Mouse (Mus musculus): ENCODE data around the gene Rora. TPM values are rescaled to one million over a fixed set of nuclear protein-coding genes. Genes with fewer than 3 reads are reported as not detected.
A peak's percentile ranks its signal among the peaks of the same experiment; 100 is the strongest.

The Rora gene
- polyA plus RNA-seq (2015; fragmentation: Nextera tagmentation; extraction: Ambion mirVana), result 2.7 and 2.9 TPM in 2 replicates

DNA sequence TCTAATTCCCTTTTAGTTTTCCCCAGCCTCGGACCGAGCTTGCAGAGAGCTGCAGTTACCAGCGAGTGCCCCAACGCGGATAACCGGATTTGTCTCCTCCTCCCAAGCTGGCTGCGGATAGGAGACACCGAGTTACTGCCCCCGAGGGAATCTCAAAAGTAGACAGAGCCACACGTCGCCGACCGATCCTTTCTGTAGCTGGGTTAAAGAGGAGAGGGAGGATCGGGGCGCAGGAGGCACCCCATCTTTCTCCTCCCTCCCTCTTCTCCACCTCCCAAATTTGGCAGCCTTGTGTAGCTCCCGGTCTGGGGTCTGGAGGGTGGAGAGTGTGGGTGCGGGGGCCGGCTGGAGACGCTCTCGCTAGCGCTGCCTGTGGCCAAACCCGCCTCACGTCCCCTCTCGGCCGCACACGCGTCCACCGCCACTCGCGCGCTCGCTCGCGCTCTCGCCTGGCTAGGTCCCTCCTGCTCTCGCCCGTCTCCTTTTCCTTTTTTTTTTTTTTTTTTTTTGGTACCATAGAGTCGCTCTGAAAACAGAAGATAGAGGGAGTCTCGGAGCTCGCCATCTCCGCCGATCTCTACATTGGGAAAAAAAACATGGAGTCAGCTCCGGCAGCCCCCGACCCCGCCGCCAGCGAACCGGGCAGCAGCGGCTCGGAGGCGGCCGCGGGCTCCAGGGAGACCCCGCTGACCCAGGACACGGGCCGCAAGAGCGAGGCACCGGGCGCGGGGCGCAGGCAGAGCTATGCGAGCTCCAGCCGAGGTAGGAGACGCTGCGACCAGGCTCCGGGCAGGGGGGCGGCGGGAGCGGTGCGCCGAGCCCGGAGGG lies at the start of gene Rora:
TSS of gene Rora (plus strand) at position 576 of the 828 bp plus-strand sequence.
- DNase-seq (no peak), ATAC-seq (ENCODE audit: low read depth) (peak; percentile 41; the same call in 1 of the 2 replicates)
- no peaks in the 10 kb centered on the region for H3K9me3 ChIP-seq (replicated peaks)
- peak within 1 kb of the TSS; percentile 53; the same call in 1 of the 2 replicates for H3K27ac ChIP-seq
- H3K4me3 ChIP-seq (replicated peaks), result peak within 1 kb of the TSS; percentile 62
- peak within 1 kb of the TSS; percentile 47 for H3K9ac ChIP-seq
- H3K4me2 ChIP-seq, result peak within 1 kb of the TSS; percentile 61
- peaks cover 55% of the 10 kb centered on the region for H3K27me3 ChIP-seq
- H3K36me3 ChIP-seq, result no peaks in the 10 kb centered on the region
- H3K4me1 ChIP-seq (replicated peaks), result no peaks in the 10 kb centered on the region
- WGBS (ENCODE audit: insufficient replicate concordance), result 1% methylated on average over 68 of the region's 72 CpGs

DNA sequence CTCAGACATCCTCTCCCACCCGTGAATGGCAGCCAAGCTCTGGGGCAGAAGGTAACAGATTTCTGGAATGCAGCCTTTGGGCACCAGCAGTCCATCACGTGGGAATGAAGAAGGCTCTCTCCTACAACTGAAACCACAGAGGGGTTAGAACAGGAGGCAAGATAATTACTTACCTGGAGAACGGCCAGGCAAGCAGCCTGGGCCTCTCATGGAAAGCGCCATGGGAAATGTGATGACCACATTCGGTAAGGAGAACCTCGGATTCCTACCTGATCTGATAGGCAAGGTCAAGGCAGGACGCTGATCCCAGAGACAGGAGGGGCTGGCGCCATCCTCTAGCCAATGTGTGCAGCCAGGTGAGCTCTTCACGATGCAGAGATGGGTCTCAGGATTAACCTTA lies 39.6 kb upstream of the Rora start:
- no peaks in the 10 kb centered on the region for H3K36me3 ChIP-seq
- 70% methylated on average over 9 of the region's 9 CpGs for WGBS (ENCODE audit: insufficient replicate concordance)
- no peak overlapping the region for H3K9ac ChIP-seq
- ATAC-seq (ENCODE audit: low read depth) (no peak), DNase-seq (no peak)
- H3K27me3 ChIP-seq, result no peaks in the 10 kb centered on the region
- no peak overlapping the region for H3K27ac ChIP-seq
- no peaks in the 10 kb centered on the region for H3K4me1 ChIP-seq (replicated peaks)
- no peak overlapping the region for H3K4me2 ChIP-seq
- no peaks in the 10 kb centered on the region for H3K9me3 ChIP-seq (replicated peaks)
- no peak overlapping the region for H3K4me3 ChIP-seq (replicated peaks)

DNA sequence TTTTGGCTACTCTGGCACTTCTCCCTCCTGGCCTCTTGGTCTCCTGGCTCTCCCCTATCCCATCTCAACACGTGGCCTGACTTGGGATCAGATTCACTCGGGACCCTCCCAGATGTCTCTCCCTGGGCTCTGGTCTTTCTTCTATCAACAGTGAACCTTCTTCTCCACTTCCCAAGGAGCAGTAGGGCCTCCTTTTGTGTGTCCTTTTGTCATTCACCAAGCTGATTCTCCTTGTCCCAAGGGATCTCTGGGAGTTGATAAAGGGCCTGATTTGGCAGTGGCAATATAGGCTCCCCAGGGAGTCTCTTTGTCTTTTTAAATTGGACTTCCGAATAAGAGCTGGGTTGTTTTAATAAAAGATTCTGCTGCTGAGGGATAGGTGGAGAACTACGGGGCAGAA lies 36.5 kb upstream of the Rora start:
- 39% methylated on average over 4 of the region's 4 CpGs for WGBS (ENCODE audit: insufficient replicate concordance)
- no peak overlapping the region for H3K4me2 ChIP-seq
- H3K36me3 ChIP-seq, result no peaks in the 10 kb centered on the region
- no peak overlapping the region for H3K9ac ChIP-seq
- H3K27ac ChIP-seq, result no peak overlapping the region
- no peaks in the 10 kb centered on the region for H3K4me1 ChIP-seq (replicated peaks)
- ATAC-seq (ENCODE audit: low read depth) (no peak), DNase-seq (no peak)
- no peak overlapping the region for H3K4me3 ChIP-seq (replicated peaks)
- no peaks in the 10 kb centered on the region for H3K27me3 ChIP-seq
- H3K9me3 ChIP-seq (replicated peaks), result no peaks in the 10 kb centered on the region

DNA sequence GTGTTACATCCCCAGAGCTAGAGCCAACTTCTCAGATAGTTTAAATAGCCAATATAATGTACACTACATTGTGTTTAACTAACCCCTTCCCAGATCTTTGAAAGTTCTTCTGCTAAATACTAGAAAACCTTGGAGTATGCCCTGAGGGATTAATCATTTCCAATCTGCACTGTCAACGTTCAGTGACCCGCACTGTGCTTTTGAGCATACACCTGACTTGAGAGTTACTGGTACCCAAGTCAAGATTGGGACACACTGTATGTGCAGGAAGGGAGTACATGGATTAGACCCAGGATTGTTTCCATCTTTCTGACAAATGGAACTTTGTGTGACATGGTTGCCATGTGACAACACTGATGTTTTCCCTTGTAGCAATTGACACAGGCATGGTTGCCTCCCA lies 33.5 kb upstream of the Rora start:
- H3K4me3 ChIP-seq (replicated peaks), result no peak overlapping the region
- H3K27me3 ChIP-seq, result no peaks in the 10 kb centered on the region
- H3K4me2 ChIP-seq, result no peak overlapping the region
- 64% methylated on average over 2 of the region's 2 CpGs for WGBS (ENCODE audit: insufficient replicate concordance)
- no peaks in the 10 kb centered on the region for H3K36me3 ChIP-seq
- H3K9ac ChIP-seq, result no peak overlapping the region
- DNase-seq (no peak), ATAC-seq (ENCODE audit: low read depth) (peak; percentile 59; the same call in 1 of the 2 replicates)
- H3K27ac ChIP-seq, result no peak overlapping the region
- H3K4me1 ChIP-seq (replicated peaks), result no peaks in the 10 kb centered on the region
- no peaks in the 10 kb centered on the region for H3K9me3 ChIP-seq (replicated peaks)

DNA sequence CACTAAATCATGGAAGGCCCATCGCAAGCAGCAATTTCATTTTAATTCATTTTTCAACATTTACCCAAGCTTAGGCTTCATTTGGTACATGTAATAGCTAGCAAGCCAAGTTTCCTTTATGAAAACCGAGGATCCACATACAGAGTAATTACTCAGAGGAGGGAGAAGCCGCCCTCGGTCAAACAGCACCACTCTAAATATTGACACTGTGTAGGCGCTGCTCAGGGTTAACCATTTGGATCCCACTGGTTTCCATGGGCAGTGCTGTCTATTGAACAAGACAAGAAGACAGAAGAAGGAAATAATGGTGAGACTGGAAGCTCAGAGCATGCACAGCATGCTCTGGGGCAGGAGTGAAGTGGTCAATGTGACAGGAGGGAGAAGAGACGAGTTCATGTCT lies 33.1 kb upstream of the Rora start:
- no peak for DNase-seq
- ATAC-seq (ENCODE audit: low read depth), result peak; percentile 66; the same call in 1 of the 2 replicates
- Histone ChIP-seq H3K27me3 (no peaks in the 10 kb centered on the region), H3K9ac (no peak overlapping the region), H3K4me2 (no peak overlapping the region), H3K4me3 (replicated peaks) (no peak overlapping the region), H3K36me3 (no peaks in the 10 kb centered on the region), H3K27ac (no peak overlapping the region), H3K9me3 (replicated peaks) (no peaks in the 10 kb centered on the region), H3K4me1 (replicated peaks) (no peaks in the 10 kb centered on the region)
- WGBS (ENCODE audit: insufficient replicate concordance), result 58% methylated on average over 6 of the region's 6 CpGs

DNA sequence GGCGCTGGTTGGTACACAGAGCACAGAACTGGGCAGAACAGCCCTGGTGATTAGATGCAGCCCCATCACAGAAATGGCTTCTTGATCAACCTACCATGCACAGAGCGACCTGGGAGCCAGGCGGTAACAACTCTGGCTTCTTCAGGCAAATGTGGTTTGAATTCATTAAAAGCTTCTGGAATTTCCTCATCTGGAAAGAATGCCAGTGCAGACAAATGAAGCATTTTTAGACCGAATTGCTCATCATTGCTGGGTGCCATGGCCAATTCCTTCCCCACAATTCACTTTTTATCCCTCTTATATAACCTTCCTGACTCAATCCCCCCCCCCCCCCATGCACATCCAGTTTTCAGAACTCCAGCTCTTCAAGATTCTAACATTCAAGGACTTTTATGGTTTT lies 28.6 kb upstream of the Rora start:
- WGBS (ENCODE audit: insufficient replicate concordance), result 58% methylated on average over 4 of the region's 4 CpGs
- no peak overlapping the region for H3K27ac ChIP-seq

DNA sequence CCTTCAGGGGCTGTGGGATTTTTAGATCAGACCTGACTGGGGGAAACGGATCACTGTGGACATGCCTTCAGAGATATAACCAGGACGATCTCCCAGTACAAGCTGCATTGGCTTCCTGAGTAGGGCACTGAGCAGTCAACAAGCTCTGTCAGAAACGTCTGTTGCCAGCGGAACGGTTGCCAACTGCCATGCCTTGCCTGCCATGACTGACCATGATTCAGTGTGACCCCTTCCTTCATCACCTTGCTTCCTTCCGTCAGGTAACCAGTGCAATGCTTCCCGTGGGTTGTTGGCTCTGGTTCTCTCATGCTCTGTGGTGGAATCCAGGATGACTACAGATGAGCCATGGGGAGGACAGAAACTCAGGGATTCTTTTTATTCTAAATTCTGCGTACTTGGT lies 16.3 kb upstream of the Rora start:
- Histone ChIP-seq H3K4me1 (replicated peaks) (no peaks in the 10 kb centered on the region), H3K27ac (no peak overlapping the region), H3K27me3 (no peaks in the 10 kb centered on the region), H3K9me3 (replicated peaks) (no peaks in the 10 kb centered on the region), H3K4me3 (replicated peaks) (no peak overlapping the region), H3K9ac (no peak overlapping the region), H3K36me3 (no peaks in the 10 kb centered on the region), H3K4me2 (no peak overlapping the region)
- WGBS (ENCODE audit: insufficient replicate concordance), result 65% methylated on average over 8 of the region's 8 CpGs
- DNase-seq (no peak), ATAC-seq (ENCODE audit: low read depth) (no peak)

More for the DNA sequence above, 28.6 kb upstream of the Rora start:
- Histone ChIP-seq H3K36me3 (no peaks in the 10 kb centered on the region), H3K4me2 (no peak overlapping the region), H3K27me3 (no peaks in the 10 kb centered on the region), H3K4me3 (replicated peaks) (no peak overlapping the region), H3K9ac (no peak overlapping the region), H3K9me3 (replicated peaks) (no peaks in the 10 kb centered on the region), H3K4me1 (replicated peaks) (no peaks in the 10 kb centered on the region)
- ATAC-seq (ENCODE audit: low read depth), result no peak
- no peak for DNase-seq

DNA sequence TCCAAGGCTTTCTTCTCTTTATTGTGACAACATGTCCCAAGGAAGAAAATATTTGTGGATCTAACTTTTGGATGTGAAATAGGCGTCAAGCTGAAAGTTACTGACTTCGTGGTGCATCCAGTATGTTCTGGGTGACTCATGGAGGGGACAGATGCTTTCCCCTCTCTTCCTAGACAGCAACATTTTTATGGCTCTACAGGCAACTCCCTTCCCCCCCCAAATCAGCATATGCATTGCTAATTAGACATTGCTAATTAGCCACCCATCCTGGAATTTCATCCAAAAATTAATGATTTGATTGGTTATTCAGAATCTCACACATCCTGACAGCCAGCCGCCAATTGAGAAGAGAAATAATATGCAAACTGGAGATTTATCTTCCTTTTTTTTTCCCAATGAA lies 12.5 kb upstream of the Rora start:
- WGBS (ENCODE audit: insufficient replicate concordance), result 57% methylated on average over 3 of the region's 3 CpGs
- H3K4me2 ChIP-seq, result no peak overlapping the region
- no peak overlapping the region for H3K4me3 ChIP-seq (replicated peaks)
- DNase-seq (no peak), ATAC-seq (ENCODE audit: low read depth) (no peak)
- H3K4me1 ChIP-seq (replicated peaks), result no peaks in the 10 kb centered on the region
- no peaks in the 10 kb centered on the region for H3K36me3 ChIP-seq
- no peaks in the 10 kb centered on the region for H3K27me3 ChIP-seq
- no peak overlapping the region for H3K9ac ChIP-seq
- H3K27ac ChIP-seq, result no peak overlapping the region
- no peaks in the 10 kb centered on the region for H3K9me3 ChIP-seq (replicated peaks)

DNA sequence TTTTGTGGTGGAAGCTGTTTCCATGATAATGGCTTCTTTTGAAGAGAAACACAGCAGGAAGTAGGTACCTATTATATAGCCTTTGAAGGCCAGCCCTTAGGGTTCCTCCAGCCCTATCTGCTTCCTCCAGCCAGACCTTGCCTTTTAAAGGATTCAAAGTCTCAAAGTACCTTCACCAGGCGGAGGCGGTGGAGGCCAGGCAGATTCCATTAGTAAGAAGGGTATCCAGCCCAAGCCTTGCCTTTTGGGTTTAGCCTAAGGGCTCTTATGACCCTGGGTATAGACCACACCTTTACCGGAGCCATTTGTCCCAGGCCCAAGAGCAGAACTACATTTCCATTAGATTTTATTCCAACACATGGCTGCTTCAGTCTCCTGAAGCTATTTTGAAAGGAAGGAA lies 5.5 kb upstream of the Rora start:
- WGBS (ENCODE audit: insufficient replicate concordance), result 55% methylated on average over 3 of the region's 3 CpGs
- H3K9me3 ChIP-seq (replicated peaks), result no peaks in the 10 kb centered on the region
- no peak overlapping the region for H3K4me2 ChIP-seq
- no peak overlapping the region for H3K9ac ChIP-seq
- no peak overlapping the region for H3K4me3 ChIP-seq (replicated peaks)
- ATAC-seq (ENCODE audit: low read depth), result no peak
- H3K27me3 ChIP-seq, result peaks cover 14% of the 10 kb centered on the region
- no peaks in the 10 kb centered on the region for H3K4me1 ChIP-seq (replicated peaks)
- no peak for DNase-seq
- H3K36me3 ChIP-seq, result no peaks in the 10 kb centered on the region
- no peak overlapping the region for H3K27ac ChIP-seq

DNA sequence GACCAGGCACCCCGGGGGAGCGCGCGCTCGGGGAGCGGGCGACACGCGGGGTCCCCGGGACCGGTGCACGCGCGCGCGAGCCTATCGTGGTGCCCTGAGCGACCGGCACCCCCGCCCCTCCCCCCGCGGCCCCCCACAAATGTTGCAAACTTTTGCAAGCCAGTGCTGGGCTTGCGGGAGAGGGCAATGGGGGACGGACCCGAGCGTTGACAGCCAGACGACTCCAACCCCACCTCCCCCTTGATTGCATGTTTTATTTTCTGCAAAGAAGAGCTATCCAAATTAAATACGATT lies 400 bp downstream of the Rora start:
- ATAC-seq (ENCODE audit: low read depth), result no peak
- under 1% methylated on average over 28 of the region's 28 CpGs for WGBS (ENCODE audit: insufficient replicate concordance)
- H3K9me3 ChIP-seq (replicated peaks), result no peaks in the 10 kb centered on the region
- DNase-seq, result no peak
- H3K27ac ChIP-seq, result 0 out of 2 replicates have a peak overlapping the region, but pooled peaks have one; percentile 53
- peak overlapping the region; percentile 47 for H3K9ac ChIP-seq
- H3K4me3 ChIP-seq (replicated peaks), result peak overlapping the region; percentile 62
- H3K4me2 ChIP-seq, result peak overlapping the region; percentile 61
- H3K27me3 ChIP-seq, result peaks cover 55% of the 10 kb centered on the region
- no peaks in the 10 kb centered on the region for H3K4me1 ChIP-seq (replicated peaks)
- no peaks in the 10 kb centered on the region for H3K36me3 ChIP-seq

DNA sequence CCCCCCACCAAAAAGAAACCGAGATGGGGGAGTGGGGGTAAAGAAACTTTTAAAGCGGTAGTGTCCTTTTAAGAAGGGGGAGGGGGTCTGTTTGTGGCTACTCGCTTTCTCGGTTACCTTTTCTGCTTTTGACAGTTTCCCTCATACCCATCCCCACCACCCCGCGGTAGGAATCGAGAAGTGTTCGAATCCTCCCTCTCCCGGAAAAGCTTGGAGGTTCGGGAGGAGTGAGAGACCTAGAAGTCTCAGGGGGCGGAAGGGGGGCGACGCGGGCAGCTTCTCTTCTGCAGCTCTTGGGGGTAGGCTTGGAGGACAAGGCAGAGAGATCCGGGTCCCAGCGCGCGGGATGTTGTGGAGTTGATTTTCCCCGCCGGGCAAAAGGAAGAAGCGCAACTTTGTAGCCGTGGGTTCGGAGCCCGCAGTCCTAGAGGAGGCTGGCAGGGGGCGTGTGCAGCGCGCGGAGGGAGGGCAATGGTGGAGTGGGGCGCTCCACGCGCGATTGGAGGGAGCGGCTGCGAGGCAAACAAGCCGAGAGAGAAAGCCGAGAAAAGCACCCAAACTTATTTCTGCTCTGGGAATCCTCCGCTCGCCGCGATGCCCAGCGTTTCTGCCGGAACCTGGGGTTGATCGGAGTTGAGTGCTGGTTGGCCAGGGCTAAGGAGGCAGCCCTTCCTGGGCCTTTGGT lies 889 bp downstream of the Rora start:
- no peak for DNase-seq
- 0 out of 2 replicates have a peak overlapping the region, but pooled peaks have one; percentile 33 for H3K9ac ChIP-seq
- peak overlapping the region; percentile 61 for H3K4me2 ChIP-seq
- no peaks in the 10 kb centered on the region for H3K36me3 ChIP-seq
- no peaks in the 10 kb centered on the region for H3K4me1 ChIP-seq (replicated peaks)
- no peaks in the 10 kb centered on the region for H3K9me3 ChIP-seq (replicated peaks)
- 1% methylated on average over 43 of the region's 43 CpGs for WGBS (ENCODE audit: insufficient replicate concordance)
- no peak overlapping the region for H3K27ac ChIP-seq
- ATAC-seq (ENCODE audit: low read depth), result no peak
- H3K4me3 ChIP-seq (replicated peaks), result peak overlapping the region; percentile 62
- peaks cover 55% of the 10 kb centered on the region for H3K27me3 ChIP-seq

All from liver, embryonic 13.5 days (tissue).